Mouse (Mus musculus): Measurements from ENCODE around the gene Rassf4. TPM values are rescaled to one million over a fixed set of nuclear protein-coding genes. Genes with fewer than 3 reads are reported as not detected.

Rassf4 gene
- polyA plus RNA-seq (2011; ENCODE audit: insufficient read length, low read depth, missing spikeins) = 0.65 and 2.0 TPM in 2 replicates

DNA sequence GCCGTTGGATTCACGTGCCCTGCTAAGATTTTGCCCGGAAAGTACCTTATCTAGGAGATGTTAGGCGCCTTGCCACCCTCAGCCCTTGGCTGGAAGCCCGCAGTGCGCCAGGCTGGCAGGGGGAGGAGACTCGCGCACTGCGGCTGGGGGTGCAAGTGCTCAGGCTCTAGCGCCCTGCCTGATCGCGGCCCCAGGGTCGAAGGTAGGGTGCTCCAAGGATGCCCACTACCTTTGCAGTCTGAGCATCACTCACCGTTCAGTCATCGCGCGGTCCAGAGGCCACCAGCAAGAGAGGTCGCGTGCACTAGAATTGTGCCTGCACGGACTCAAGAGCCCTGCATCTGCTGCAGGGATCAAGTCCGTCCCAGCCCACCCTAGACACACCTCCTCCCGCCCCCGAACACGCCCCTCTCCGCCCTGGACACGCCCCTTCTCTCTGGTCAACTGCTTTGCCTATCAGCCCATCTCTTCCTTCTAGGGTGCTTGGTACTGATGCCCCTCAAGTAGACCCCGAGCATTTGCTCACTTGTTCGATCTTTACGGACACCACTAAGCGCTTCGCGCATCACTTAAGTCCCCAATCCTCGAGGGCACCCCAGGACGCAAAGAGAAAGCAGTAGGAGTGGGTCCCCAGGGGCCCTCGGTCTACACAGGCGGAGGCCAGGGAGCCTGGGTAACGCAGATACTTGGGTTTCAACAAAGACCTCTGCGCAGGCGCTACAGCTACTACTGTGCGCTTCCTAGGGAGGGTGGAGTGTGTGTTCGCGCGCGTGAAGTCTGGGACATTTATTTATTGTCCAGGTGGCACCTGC, at the start of gene Rassf4:
Gene Rassf4 (minus strand): TSS at position 482 of the 812 bp plus-strand sequence.
- TF ChIP-seq POLR2A (IDR thresholded peaks at IDR 0.05; ENCODE audit: low read depth, low read length) = 0 out of 2 replicates have a peak, but pooled peaks have one; percentile 44
- TF ChIP-seq CTCF (IDR thresholded peaks at IDR 0.05; ENCODE audit: borderline replicate concordance, insufficient read depth, low read length) = no peak

GRCm38 (mm10) chr6:116718920-116719319, 45.2 kb upstream of the Rassf4 start:
- TF ChIP-seq POLR2A (IDR thresholded peaks at IDR 0.05; ENCODE audit: low read depth, low read length) (no peak), CTCF (IDR thresholded peaks at IDR 0.05; ENCODE audit: borderline replicate concordance, insufficient read depth, low read length) (no peak)
- no peaks in the 10 kb centered on the region for H3K4me1 ChIP-seq (ENCODE audit: control insufficient read depth, insufficient read depth, low read length)
- H3K27ac ChIP-seq (ENCODE audit: insufficient read depth, low read length) = no peak overlapping the region
- no peak overlapping the region for H3K4me3 ChIP-seq (ENCODE audit: insufficient read depth, low read length)

More for the DNA sequence above, at the start of gene Rassf4:
- Histone ChIP-seq H3K27ac (ENCODE audit: insufficient read depth, low read length) (no peak within 1 kb of the TSS), H3K4me1 (ENCODE audit: control insufficient read depth, insufficient read depth, low read length) (no peaks in the 10 kb centered on the region), H3K4me3 (ENCODE audit: insufficient read depth, low read length) (peak within 1 kb of the TSS; percentile 58)

- no peak overlapping the region for H3K4me3 ChIP-seq (ENCODE audit: insufficient read depth, low read length)
- no peak for TF ChIP-seq CTCF (IDR thresholded peaks at IDR 0.05; ENCODE audit: borderline replicate concordance, insufficient read depth, low read length)
- TF ChIP-seq POLR2A (IDR thresholded peaks at IDR 0.05; ENCODE audit: low read depth, low read length) = no peak
- H3K4me1 ChIP-seq (ENCODE audit: control insufficient read depth, insufficient read depth, low read length) = no peaks in the 10 kb centered on the region
- no peak overlapping the region for H3K27ac ChIP-seq (ENCODE audit: insufficient read depth, low read length)
These were observed 44.6 kb upstream of the Rassf4 start for GRCm38 (mm10) chr6:116718361-116718760.

DNA sequence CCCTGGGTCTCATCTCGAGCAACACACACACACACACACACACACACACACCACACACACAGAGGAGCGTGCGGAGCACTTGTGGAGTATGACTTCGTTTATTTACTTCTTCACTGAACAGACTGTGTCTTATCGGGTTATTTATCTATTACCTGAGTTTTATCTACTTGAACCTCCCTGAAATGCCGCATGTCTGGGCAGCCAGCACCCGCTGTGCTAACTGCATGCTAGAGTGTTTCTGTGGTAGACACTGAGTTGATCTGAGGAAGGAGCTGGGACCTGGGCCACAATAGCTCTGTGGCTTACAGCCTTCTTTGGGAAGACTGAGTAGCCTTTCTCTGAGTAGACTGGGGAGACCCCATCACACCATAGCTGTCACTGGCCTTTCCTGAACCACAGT, 44.1 kb upstream of the Rassf4 start:
- TF ChIP-seq CTCF (IDR thresholded peaks at IDR 0.05; ENCODE audit: borderline replicate concordance, insufficient read depth, low read length) = no peak
- TF ChIP-seq POLR2A (IDR thresholded peaks at IDR 0.05; ENCODE audit: low read depth, low read length) = no peak
- Histone ChIP-seq H3K4me3 (ENCODE audit: insufficient read depth, low read length) (no peak overlapping the region), H3K27ac (ENCODE audit: insufficient read depth, low read length) (no peak overlapping the region), H3K4me1 (ENCODE audit: control insufficient read depth, insufficient read depth, low read length) (no peaks in the 10 kb centered on the region)

DNA sequence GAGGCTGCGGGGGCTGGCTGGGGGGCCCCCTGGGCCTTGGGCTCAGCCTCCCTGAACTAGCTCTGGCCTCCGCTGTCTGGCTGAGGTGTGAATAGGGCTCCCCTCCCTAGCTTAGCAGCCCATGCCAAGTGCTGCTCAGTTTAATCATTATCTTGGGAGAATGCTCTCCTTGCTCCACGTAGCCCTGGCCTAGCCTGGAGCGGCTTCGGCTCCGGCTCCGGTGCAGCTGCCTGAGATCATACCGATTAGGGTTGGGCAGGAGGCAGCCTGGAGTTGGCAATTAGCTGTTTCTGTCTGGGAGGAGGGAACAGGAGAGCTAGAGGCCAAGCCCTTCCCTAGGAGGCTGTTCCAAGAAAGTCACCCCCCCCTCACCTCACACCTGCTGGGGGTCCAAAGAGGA, 42.9 kb upstream of the Rassf4 start, which contains the start of gene Tmem72:
Gene Tmem72 (minus strand): TSS at position 248 of the 400 bp plus-strand sequence.
- TF ChIP-seq CTCF (IDR thresholded peaks at IDR 0.05; ENCODE audit: borderline replicate concordance, insufficient read depth, low read length) (no peak), POLR2A (IDR thresholded peaks at IDR 0.05; ENCODE audit: low read depth, low read length) (no peak)
- H3K27ac ChIP-seq (ENCODE audit: insufficient read depth, low read length) = no peak within 1 kb of the TSS
- H3K4me1 ChIP-seq (ENCODE audit: control insufficient read depth, insufficient read depth, low read length) = no peaks in the 10 kb centered on the region
- H3K4me3 ChIP-seq (ENCODE audit: insufficient read depth, low read length) = no peak within 1 kb of the TSS

- H3K27ac ChIP-seq (ENCODE audit: insufficient read depth, low read length) = no peak overlapping the region
- H3K4me1 ChIP-seq (ENCODE audit: control insufficient read depth, insufficient read depth, low read length) = no peaks in the 10 kb centered on the region
- TF ChIP-seq CTCF (IDR thresholded peaks at IDR 0.05; ENCODE audit: borderline replicate concordance, insufficient read depth, low read length) (no peak), POLR2A (IDR thresholded peaks at IDR 0.05; ENCODE audit: low read depth, low read length) (no peak)
- H3K4me3 ChIP-seq (ENCODE audit: insufficient read depth, low read length) = no peak overlapping the region
These were observed 41.4 kb upstream of the Rassf4 start for GRCm38 (mm10) chr6:116715166-116715565.

GRCm38 (mm10) chr6:116714576-116714975, 40.8 kb upstream of the Rassf4 start:
- no peaks in the 10 kb centered on the region for H3K4me1 ChIP-seq (ENCODE audit: control insufficient read depth, insufficient read depth, low read length)
- H3K27ac ChIP-seq (ENCODE audit: insufficient read depth, low read length) = no peak overlapping the region
- no peak for TF ChIP-seq CTCF (IDR thresholded peaks at IDR 0.05; ENCODE audit: borderline replicate concordance, insufficient read depth, low read length)
- no peak for TF ChIP-seq POLR2A (IDR thresholded peaks at IDR 0.05; ENCODE audit: low read depth, low read length)
- no peak overlapping the region for H3K4me3 ChIP-seq (ENCODE audit: insufficient read depth, low read length)

- Histone ChIP-seq H3K4me1 (ENCODE audit: control insufficient read depth, insufficient read depth, low read length) (no peaks in the 10 kb centered on the region), H3K27ac (ENCODE audit: insufficient read depth, low read length) (no peak overlapping the region), H3K4me3 (ENCODE audit: insufficient read depth, low read length) (no peak overlapping the region)
- TF ChIP-seq POLR2A (IDR thresholded peaks at IDR 0.05; ENCODE audit: low read depth, low read length) = no peak
- no peak for TF ChIP-seq CTCF (IDR thresholded peaks at IDR 0.05; ENCODE audit: borderline replicate concordance, insufficient read depth, low read length)
These were observed 40.2 kb upstream of the Rassf4 start for GRCm38 (mm10) chr6:116713966-116714365.

DNA sequence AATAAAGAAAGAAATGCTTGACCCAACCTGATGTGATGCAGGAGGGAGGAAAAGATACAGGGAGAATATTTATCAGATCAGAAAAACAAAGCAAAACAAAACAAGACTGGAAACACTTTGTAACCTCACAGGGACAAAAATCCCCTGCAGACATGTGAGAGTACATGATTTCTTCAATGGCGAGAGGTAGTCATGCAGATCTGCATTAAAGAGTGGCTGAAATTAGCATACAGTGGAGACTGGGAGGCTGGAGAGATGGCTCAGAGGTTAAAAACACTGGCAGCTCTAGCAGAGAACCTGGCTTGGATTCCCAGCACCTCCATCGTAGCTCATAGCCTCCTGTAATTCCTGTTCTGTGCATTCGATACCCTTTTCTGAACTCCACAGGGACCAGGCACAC, 38.8 kb upstream of the Rassf4 start:
- no peak overlapping the region for H3K4me3 ChIP-seq (ENCODE audit: insufficient read depth, low read length)
- no peak overlapping the region for H3K27ac ChIP-seq (ENCODE audit: insufficient read depth, low read length)
- no peaks in the 10 kb centered on the region for H3K4me1 ChIP-seq (ENCODE audit: control insufficient read depth, insufficient read depth, low read length)
- TF ChIP-seq POLR2A (IDR thresholded peaks at IDR 0.05; ENCODE audit: low read depth, low read length) = no peak
- TF ChIP-seq CTCF (IDR thresholded peaks at IDR 0.05; ENCODE audit: borderline replicate concordance, insufficient read depth, low read length) = no peak

DNA sequence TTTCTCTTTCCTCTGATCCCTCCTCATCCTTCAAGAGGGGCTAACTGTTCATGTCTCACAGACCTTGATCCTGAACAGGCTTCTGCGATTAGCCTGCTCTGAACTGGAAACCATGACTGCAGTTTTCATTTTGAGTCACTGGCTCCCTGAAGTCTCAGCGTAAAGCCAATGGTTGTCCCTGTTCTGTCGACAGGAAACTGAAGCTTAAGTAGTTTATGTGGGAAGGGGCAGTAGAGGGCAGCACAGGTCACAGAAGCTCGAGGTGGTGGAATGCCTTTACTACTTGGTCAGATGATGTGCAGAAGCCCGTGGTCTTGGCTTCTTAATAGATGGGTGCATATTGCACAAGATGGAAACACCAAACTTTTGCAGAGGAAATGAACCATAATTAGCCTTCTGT, 38.3 kb upstream of the Rassf4 start:
- Histone ChIP-seq H3K4me1 (ENCODE audit: control insufficient read depth, insufficient read depth, low read length) (no peaks in the 10 kb centered on the region), H3K4me3 (ENCODE audit: insufficient read depth, low read length) (no peak overlapping the region), H3K27ac (ENCODE audit: insufficient read depth, low read length) (no peak overlapping the region)
- TF ChIP-seq CTCF (IDR thresholded peaks at IDR 0.05; ENCODE audit: borderline replicate concordance, insufficient read depth, low read length) (no peak), POLR2A (IDR thresholded peaks at IDR 0.05; ENCODE audit: low read depth, low read length) (no peak)

All from embryonic fibroblast, embryonic 13.5 days (primary cell).